Mouse (Mus musculus) intestine, postnatal 0 days (tissue): ENCODE data around the gene Kl. TPM values are rescaled to one million over a fixed set of nuclear protein-coding genes. Genes with fewer than 3 reads are reported as not detected.

Experiments used
- ATAC-seq: fragments of 200-750 bp; cut with Nextera tagmentation; 2 replicates; pipeline ENCODE4 v1.8.0; 2017; ENCODE audit warnings: mild to moderate bottlenecking, moderate TSS enrichment, moderate library complexity
- H3K27ac ChIP-seq: fragments of 300-500 bp; sonication (generic); 2 replicates; pipeline ENCODE4 v1.5.1; 2014; ENCODE audit warnings: mild to moderate bottlenecking, low read depth, low read length, moderate library complexity
- H3K27me3 ChIP-seq: fragments of 300-500 bp; sonication (generic); replicated peaks from 2 replicates; pipeline ENCODE4 v1.6.1; 2014; ENCODE audit warnings: low read length, mixed read lengths; ENCODE audit not compliant: control insufficient read depth, insufficient read depth
- H3K36me3 ChIP-seq: fragments of 300-500 bp; sonication (generic); 2 replicates; pipeline ENCODE4 v1.6.1; 2014; ENCODE audit warnings: mild to moderate bottlenecking, moderate library complexity; ENCODE audit not compliant: control insufficient read depth, insufficient read depth
- H3K4me1 ChIP-seq: fragments of 300-500 bp; sonication (generic); replicated peaks from 2 replicates; pipeline ENCODE4 v1.6.1; 2014; ENCODE audit warnings: antibody characterized with exemption, low read length, mixed read lengths; ENCODE audit not compliant: control insufficient read depth, insufficient read depth
- H3K4me2 ChIP-seq: fragments of 300-500 bp; sonication (generic); replicated peaks from 2 replicates; pipeline ENCODE4 v1.6.1; 2014; ENCODE audit warnings: low read depth, mild to moderate bottlenecking, moderate library complexity
- H3K4me3 ChIP-seq: fragments of 300-500 bp; sonication (generic); 2 replicates; pipeline ENCODE4 v1.5.1; 2014; ENCODE audit warnings: low read depth, low read length
- H3K9ac ChIP-seq: fragments of 300-500 bp; sonication (generic); 2 replicates; pipeline ENCODE4 v1.6.1; 2014; ENCODE audit warnings: mild to moderate bottlenecking, low read depth, low read length
- H3K9me3 ChIP-seq: fragments of 300-500 bp; sonication (generic); 2 replicates; pipeline ENCODE4 v1.6.1; 2016; ENCODE audit warnings: mixed run types; ENCODE audit not compliant: control insufficient read depth
- CTCF ChIP-seq: sonication (generic); IDR thresholded peaks from 2 replicates; pipeline ENCODE4 v1.5.1; 2016; ENCODE audit warnings: low read depth, mild to moderate bottlenecking, control low read depth, antibody characterized with exemption, moderate library complexity
- WGBS: fragments of 180-500 bp; shearing (Covaris S2); extraction: QIAGEN DNeasy Blood & Tissue Kit; methylation state at CpG from one replicate; pipeline ENCODE4 v1.1.7; 2014; 5-methylcytosine and 5-hydroxymethylcytosine counted together
- polyA plus RNA-seq: library from polyadenylated mRNA; unstranded; fragments of >200 nt; fragmentation: Nextera tagmentation; extraction: Ambion mirVana; gene quantifications from 2 replicates; pipeline ENCODE4 v1.2.1, GENCODE M21; 2015

The Kl gene
- polyA plus RNA-seq, 1 experiment from 2014 or later, result 0.07 TPM

DNA sequence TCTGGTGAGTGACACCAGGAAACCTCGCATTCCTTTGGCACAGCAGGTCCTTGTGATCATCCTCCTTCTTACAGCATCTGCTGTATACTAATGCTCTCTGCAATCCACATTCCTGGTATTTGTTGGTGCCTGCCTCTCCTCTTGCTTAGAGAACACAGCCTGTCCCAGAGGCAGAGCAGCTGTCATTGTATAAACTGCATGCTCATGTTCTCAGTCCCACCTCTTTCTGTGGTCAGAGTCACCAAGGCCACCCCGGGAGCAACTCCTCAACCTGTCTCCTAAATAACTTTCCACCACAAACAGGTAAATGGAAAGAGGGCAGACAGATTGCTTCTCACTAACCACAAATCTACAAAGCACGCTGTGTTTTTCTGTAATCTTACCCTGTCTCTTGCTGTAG, 18.1 kb downstream of the Kl start:
- no peak for ATAC-seq
- H3K9ac ChIP-seq, result no peak overlapping the region
- H3K27ac ChIP-seq, result no peak overlapping the region
- no peaks in the 10 kb centered on the region for H3K36me3 ChIP-seq
- 39% methylated on average over 3 of the region's 3 CpGs for WGBS
- no peak for TF ChIP-seq CTCF
- no peaks in the 10 kb centered on the region for H3K4me1 ChIP-seq
- H3K4me3 ChIP-seq, result no peak overlapping the region
- H3K4me2 ChIP-seq, result no peak overlapping the region
- no peaks in the 10 kb centered on the region for H3K27me3 ChIP-seq
- H3K9me3 ChIP-seq, result no peaks in the 10 kb centered on the region

GRCm38 (mm10) chr5:150971126-150971525, 18.7 kb downstream of the Kl start:
- Histone ChIP-seq H3K4me3 (no peak overlapping the region), H3K9me3 (no peaks in the 10 kb centered on the region), H3K4me1 (no peaks in the 10 kb centered on the region), H3K27me3 (no peaks in the 10 kb centered on the region), H3K36me3 (no peaks in the 10 kb centered on the region), H3K4me2 (no peak overlapping the region), H3K9ac (no peak overlapping the region), H3K27ac (no peak overlapping the region)
- TF ChIP-seq CTCF, result no peak
- WGBS, result 84% methylated on average over 6 of the region's 6 CpGs
- no peak for ATAC-seq

- ATAC-seq, result no peak
- no peak for TF ChIP-seq CTCF
- no peak overlapping the region for H3K27ac ChIP-seq
- no peaks in the 10 kb centered on the region for H3K4me1 ChIP-seq
- no peaks in the 10 kb centered on the region for H3K9me3 ChIP-seq
- WGBS, result 56% methylated on average over 3 of the region's 3 CpGs
- H3K27me3 ChIP-seq, result no peaks in the 10 kb centered on the region
- no peaks in the 10 kb centered on the region for H3K36me3 ChIP-seq
- no peak overlapping the region for H3K4me2 ChIP-seq
- no peak overlapping the region for H3K9ac ChIP-seq
- no peak overlapping the region for H3K4me3 ChIP-seq
Observed at GRCm38 (mm10) chr5:150974226-150974625, 21.8 kb downstream of the Kl start.

GRCm38 (mm10) chr5:150977383-150977958, 25.1 kb downstream of the Kl start:
- Histone ChIP-seq H3K27ac (no peak overlapping the region), H3K4me1 (no peaks in the 10 kb centered on the region), H3K4me2 (no peak overlapping the region), H3K9ac (no peak overlapping the region), H3K27me3 (no peaks in the 10 kb centered on the region), H3K9me3 (0 out of 2 replicates have a peak, but pooled peaks cover 7% of the 10 kb centered on the region), H3K4me3 (no peak overlapping the region), H3K36me3 (no peaks in the 10 kb centered on the region)
- ATAC-seq, result no peak
- 60% methylated on average over 14 of the region's 14 CpGs for WGBS
- TF ChIP-seq CTCF, result no peak

- WGBS, result 66% methylated on average over 5 of the region's 5 CpGs
- H3K4me2 ChIP-seq, result no peak overlapping the region
- H3K9me3 ChIP-seq, result 0 out of 2 replicates have a peak, but pooled peaks cover 7% of the 10 kb centered on the region
- H3K4me1 ChIP-seq, result no peaks in the 10 kb centered on the region
- H3K27ac ChIP-seq, result no peak overlapping the region
- H3K27me3 ChIP-seq, result no peaks in the 10 kb centered on the region
- no peak overlapping the region for H3K4me3 ChIP-seq
- H3K9ac ChIP-seq, result no peak overlapping the region
- no peak for ATAC-seq
- H3K36me3 ChIP-seq, result no peaks in the 10 kb centered on the region
- TF ChIP-seq CTCF, result no peak
Observed at GRCm38 (mm10) chr5:150979341-150980136, 27.1 kb downstream of the Kl start.

DNA sequence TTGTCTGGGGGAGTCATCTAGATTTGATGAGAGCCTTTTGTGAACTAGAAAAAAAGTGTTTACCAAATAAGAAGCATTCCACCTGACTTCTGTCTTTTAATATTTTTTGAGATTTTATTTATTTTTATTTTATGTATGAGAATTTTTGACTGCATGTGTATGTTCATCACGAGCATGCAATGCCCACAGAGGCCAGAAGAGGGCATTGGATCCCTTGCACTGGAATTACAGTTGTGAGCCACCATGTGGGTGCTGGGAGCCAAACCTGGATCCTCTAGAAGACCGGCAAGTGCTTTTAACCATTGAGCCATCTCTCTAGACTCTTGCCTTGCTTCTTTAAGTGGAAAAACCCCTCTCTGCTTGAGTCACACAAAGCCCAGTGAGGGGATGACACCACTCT, 29.7 kb downstream of the Kl start:
- Histone ChIP-seq H3K9ac (no peak overlapping the region), H3K4me1 (no peaks in the 10 kb centered on the region), H3K36me3 (no peaks in the 10 kb centered on the region), H3K27ac (no peak overlapping the region), H3K27me3 (no peaks in the 10 kb centered on the region), H3K4me3 (no peak overlapping the region), H3K9me3 (0 out of 2 replicates have a peak, but pooled peaks cover 7% of the 10 kb centered on the region), H3K4me2 (no peak overlapping the region)
- ATAC-seq, result no peak
- no peak; the same call in 1 of the 2 replicates for TF ChIP-seq CTCF
- WGBS, result 92% methylated on average over 2 of the region's 2 CpGs
